Mouse (Mus musculus): ENCODE results near the gene Llcfc1.

- TF ChIP-seq CTCF (IDR thresholded peaks at IDR 0.05; ENCODE audit: borderline replicate concordance, extremely low read depth, insufficient read depth, insufficient read length) (no peak), POLR2A (IDR thresholded peaks at IDR 0.05; ENCODE audit: borderline replicate concordance, extremely low read depth, insufficient read depth, insufficient read length, poor library complexity, severe bottlenecking) (no peak)
Observed at GRCm38 (mm10) chr6:41637927-41638506, 46.2 kb upstream of the Llcfc1 start.

All from brain, embryonic 14.5 days (tissue).